Mouse (Mus musculus) spleen, adult 2 months (tissue): ENCODE measurements at regions not wholly inside any gene's neighbourhood (a gene's known extent, or its start where the extent isn't known, plus 50 kb on each side); places are given as distances from the start of the nearest gene placed in this dataset.

Experiments
- CTCF ChIP-seq: fragments of 200-500 bp; IDR thresholded peaks from 2 replicates; pipeline ENCODE4 v1.5.1; 2011; ENCODE audit warnings: mild to moderate bottlenecking, inconsistent platforms; ENCODE audit not compliant: insufficient read depth, insufficient read length, insufficient replicate concordance; ENCODE audit errors: extremely low read depth
- POLR2A ChIP-seq: fragments of 200-500 bp; IDR thresholded peaks from 2 replicates; pipeline ENCODE4 v1.6.1; 2011; ENCODE audit warnings: low read depth, low read length, inconsistent platforms

GRCm38 (mm10) chr2:167774166-167774805 lies 84.7 kb upstream of the Tmem189 start:
- TF ChIP-seq CTCF (no peak), POLR2A (no peak)
